Mouse (Mus musculus): ENCODE data around the gene Gm43064.
"Not testable (repeated sequence)": the region's sequence is repeated elsewhere in the genome, so short reads cannot be mapped to it uniquely, and the experiment has no call there.

DNA sequence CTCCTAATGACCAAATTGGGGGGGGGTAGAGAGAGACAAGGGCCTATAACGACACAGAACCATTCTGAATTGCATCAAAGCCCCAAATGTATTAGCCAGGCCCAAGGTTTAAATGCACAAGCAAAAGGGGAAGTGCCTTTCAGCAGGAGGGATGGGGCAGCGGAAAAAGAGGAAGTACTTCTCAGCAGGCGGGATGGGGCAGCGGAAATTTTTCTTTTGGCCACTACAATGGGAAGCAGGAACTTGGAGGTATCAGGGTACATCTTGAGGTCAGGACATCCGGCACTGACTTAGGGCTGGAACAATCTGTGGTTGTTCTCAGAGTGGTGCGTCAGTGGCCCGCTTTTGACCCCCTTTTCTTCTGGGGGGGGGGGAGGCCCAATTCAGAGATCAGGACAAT, 31.6 kb downstream of the Gm43064 start:
- TF ChIP-seq CTCF (IDR thresholded peaks at IDR 0.05; ENCODE audit: low read depth); EP300 (optimal IDR thresholded peaks at IDR 0.05): not testable (repeated sequence)

All from stomach, postnatal 0 days (tissue).